Mouse (Mus musculus) midbrain, embryonic 14.5 days (tissue): ENCODE measurements at regions not wholly inside any gene's neighbourhood (a gene's known extent, or its start where the extent isn't known, plus 50 kb on each side); places are given as distances from the start of the nearest gene placed in this dataset.

Source experiments
- ATAC-seq: fragments of 200-750 bp; cut with Nextera tagmentation; 2 replicates; pipeline ENCODE4 v1.8.0; 2017; ENCODE audit warnings: moderate number of reproducible peaks, moderate library complexity; ENCODE audit not compliant: low FRiP score, low TSS enrichment
- DNase-seq: peaks from one replicate; pipeline ENCODE4 v3.0.0-alpha.2; 2015
- H3K27ac ChIP-seq: fragments of 300-500 bp; sonication (generic); replicated peaks from 2 replicates; pipeline ENCODE4 v1.5.1; 2014; ENCODE audit warnings: mild to moderate bottlenecking, low read depth, low read length, moderate library complexity
- H3K27me3 ChIP-seq: fragments of 300-500 bp; sonication (generic); 2 replicates; pipeline ENCODE4 v1.6.1; 2014; ENCODE audit warnings: low read length, control low read depth, mixed read lengths; ENCODE audit not compliant: control insufficient read depth, insufficient read depth
- H3K36me3 ChIP-seq: fragments of 300-500 bp; sonication (generic); 2 replicates; pipeline ENCODE4 v1.6.1; 2014; ENCODE audit warnings: low read length, control low read depth; ENCODE audit not compliant: control insufficient read depth, insufficient read depth
- H3K4me1 ChIP-seq: fragments of 300-500 bp; sonication (generic); 2 replicates; pipeline ENCODE4 v1.6.1; 2014; ENCODE audit warnings: mild to moderate bottlenecking, antibody characterized with exemption, low read length, control low read depth; ENCODE audit not compliant: control insufficient read depth, insufficient read depth
- H3K4me2 ChIP-seq: fragments of 300-500 bp; sonication (generic); 2 replicates; pipeline ENCODE4 v1.6.1; 2014; ENCODE audit warnings: mild to moderate bottlenecking, low read length, moderate library complexity
- H3K4me3 ChIP-seq: fragments of 300-500 bp; sonication (generic); replicated peaks from 2 replicates; pipeline ENCODE4 v1.5.1; 2014; ENCODE audit warnings: low read depth, low read length
- H3K9ac ChIP-seq: fragments of 300-500 bp; sonication (generic); replicated peaks from 2 replicates; pipeline ENCODE4 v1.6.1; 2014; ENCODE audit warnings: mild to moderate bottlenecking, low read length, moderate library complexity
- H3K9me3 ChIP-seq: fragments of 300-500 bp; sonication (generic); 2 replicates; pipeline ENCODE4 v1.6.1; 2016; ENCODE audit warnings: low read length, control low read depth, mixed read lengths; ENCODE audit not compliant: control insufficient read depth
- WGBS: fragments of 180-500 bp; shearing (Covaris S2); extraction: QIAGEN DNeasy Blood & Tissue Kit; methylation state at CpG from one replicate; pipeline ENCODE4 v1.1.7; 2014; 5-methylcytosine and 5-hydroxymethylcytosine counted together

DNA sequence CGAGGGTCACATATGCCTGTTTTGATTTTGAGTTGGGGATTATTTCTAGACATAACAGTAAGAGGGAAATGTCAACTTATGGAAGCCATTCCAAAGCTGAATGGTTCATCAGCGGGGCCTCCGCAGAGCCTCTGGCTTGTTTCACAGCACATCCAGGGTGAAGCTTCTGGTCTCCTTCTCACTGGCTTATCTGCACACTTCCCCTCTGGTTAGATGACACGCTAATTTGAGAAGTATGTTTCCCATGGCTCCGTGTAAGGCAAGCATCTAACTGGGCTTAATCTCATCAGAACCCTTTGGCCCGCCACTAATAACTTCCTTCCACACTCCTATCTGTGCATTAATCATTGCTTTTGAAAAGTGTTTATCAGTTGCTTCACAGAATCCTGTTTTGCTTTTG is 299.7 kb downstream of the Irs2 start:
- Histone ChIP-seq H3K4me1 (peaks cover 15% of the 10 kb centered on the region; the same call in 1 of the 2 replicates), H3K27ac (no peak overlapping the region), H3K4me2 (no peak overlapping the region), H3K4me3 (no peak overlapping the region), H3K9me3 (no peaks in the 10 kb centered on the region), H3K27me3 (no peaks in the 10 kb centered on the region), H3K9ac (no peak overlapping the region), H3K36me3 (no peaks in the 10 kb centered on the region)
- ATAC-seq, result no peak
- WGBS, result 76% methylated on average over 6 of the region's 6 CpGs
- no peak for DNase-seq

DNA sequence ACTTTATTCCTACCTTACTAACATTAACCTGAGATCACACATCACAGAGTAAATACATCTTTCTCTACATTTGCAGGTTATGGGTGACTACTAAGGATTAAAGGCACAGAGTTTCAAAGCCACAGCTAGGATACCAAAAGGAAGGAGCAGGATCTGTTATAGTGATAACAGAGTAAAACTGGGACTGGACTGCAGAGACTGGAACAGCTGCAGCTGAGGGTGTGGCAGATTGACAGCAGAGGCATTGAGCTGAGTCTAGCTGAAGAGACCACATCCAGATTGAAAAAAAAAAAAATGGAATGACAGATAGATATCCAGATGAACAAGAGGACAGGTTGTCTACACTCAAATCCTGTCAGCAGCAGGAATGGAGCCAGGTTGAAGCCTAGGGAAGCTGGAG is 301.1 kb downstream of the Irs2 start:
- H3K27me3 ChIP-seq, result no peaks in the 10 kb centered on the region
- no peak overlapping the region for H3K9ac ChIP-seq
- no peak overlapping the region for H3K27ac ChIP-seq
- no peaks in the 10 kb centered on the region for H3K9me3 ChIP-seq
- ATAC-seq (no peak), DNase-seq (no peak)
- H3K4me1 ChIP-seq, result peaks cover 16% of the 10 kb centered on the region
- H3K4me2 ChIP-seq, result no peak overlapping the region
- H3K36me3 ChIP-seq, result no peaks in the 10 kb centered on the region
- H3K4me3 ChIP-seq, result no peak overlapping the region

DNA sequence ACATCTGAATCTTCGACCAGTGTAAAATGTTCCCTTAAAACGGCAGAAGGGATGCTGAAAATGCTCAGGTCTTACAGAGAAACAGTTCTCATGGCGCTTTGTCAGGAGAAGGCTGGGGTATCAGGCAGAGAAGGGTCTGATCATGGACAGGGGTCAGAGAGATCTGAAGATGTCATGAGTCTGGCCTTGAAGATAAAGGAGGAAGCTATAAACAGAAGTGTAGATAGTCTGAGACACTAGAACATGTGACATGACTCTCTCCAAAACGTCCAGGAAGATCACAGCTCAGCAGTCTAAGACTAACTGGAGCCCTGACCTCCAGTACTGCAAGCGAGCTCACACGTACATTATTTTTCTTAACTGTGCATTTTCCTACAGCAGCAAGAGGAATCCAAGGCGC is 302.3 kb downstream of the Irs2 start:
- ATAC-seq, result no peak
- no peaks in the 10 kb centered on the region for H3K27me3 ChIP-seq
- H3K4me2 ChIP-seq, result no peak overlapping the region
- no peak overlapping the region for H3K27ac ChIP-seq
- H3K4me3 ChIP-seq, result no peak overlapping the region
- 72% methylated on average over 7 of the region's 7 CpGs for WGBS
- H3K36me3 ChIP-seq, result no peaks in the 10 kb centered on the region
- peaks cover 25% of the 10 kb centered on the region for H3K4me1 ChIP-seq
- no peak for DNase-seq
- H3K9me3 ChIP-seq, result no peaks in the 10 kb centered on the region
- H3K9ac ChIP-seq, result no peak overlapping the region

DNA sequence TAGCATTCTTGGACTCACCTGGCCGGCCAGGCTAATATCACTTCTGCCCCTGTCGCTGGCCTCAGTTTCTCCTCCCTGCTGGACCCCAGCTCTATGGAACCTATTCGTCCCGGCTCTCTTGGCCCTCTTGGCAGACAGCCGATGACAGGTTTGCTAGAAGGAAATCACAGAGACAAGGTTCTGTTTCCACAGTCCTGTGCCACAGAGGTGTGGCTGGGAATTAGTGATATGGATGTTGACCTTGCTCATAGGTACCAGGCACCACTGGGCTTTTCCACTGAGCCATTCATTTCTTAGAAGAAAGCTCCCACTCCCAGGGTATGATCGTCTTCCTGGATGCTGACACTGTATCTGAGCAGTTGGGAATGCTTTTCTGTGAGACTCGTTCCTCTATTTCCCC is 305.5 kb downstream of the Irs2 start:
- H3K4me1 ChIP-seq, result peaks cover 37% of the 10 kb centered on the region
- H3K27me3 ChIP-seq, result no peaks in the 10 kb centered on the region
- ATAC-seq (no peak), DNase-seq (no peak)
- no peak overlapping the region for H3K4me3 ChIP-seq
- WGBS, result 92% methylated on average over 7 of the region's 7 CpGs
- no peak overlapping the region for H3K9ac ChIP-seq
- no peak overlapping the region for H3K27ac ChIP-seq
- no peaks in the 10 kb centered on the region for H3K9me3 ChIP-seq
- no peak overlapping the region for H3K4me2 ChIP-seq
- no peaks in the 10 kb centered on the region for H3K36me3 ChIP-seq

DNA sequence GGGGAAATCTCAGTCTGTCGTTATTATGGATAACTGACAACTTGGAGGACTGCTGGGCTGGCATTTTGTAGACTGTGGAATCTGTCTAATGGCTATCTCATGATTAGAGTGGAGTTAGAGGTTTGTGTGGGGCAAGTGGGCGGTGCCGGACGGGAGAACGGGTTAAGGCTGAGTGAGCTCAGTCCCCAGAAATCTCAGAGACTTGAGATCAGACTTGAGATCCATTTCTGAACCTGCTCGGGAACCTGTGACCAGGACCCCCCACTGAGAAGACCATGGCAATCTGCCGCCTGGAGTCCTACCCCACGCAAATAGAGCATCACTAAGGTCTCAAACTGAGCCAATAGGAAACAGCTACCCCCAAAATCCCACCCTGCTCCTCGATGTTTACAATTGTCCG is 306.0 kb downstream of the Irs2 start:
- Histone ChIP-seq H3K9ac (no peak overlapping the region), H3K4me3 (no peak overlapping the region), H3K27ac (0 out of 2 replicates have a peak overlapping the region, but pooled peaks have one; percentile 20), H3K4me1 (peaks cover 37% of the 10 kb centered on the region), H3K27me3 (no peaks in the 10 kb centered on the region), H3K36me3 (no peaks in the 10 kb centered on the region), H3K4me2 (peak overlapping the region; percentile 22), H3K9me3 (no peaks in the 10 kb centered on the region)
- DNase-seq (no peak), ATAC-seq (0 out of 2 replicates have a peak, but pooled peaks have one; percentile 11)
- WGBS, result 36% methylated on average over 10 of the region's 10 CpGs

DNA sequence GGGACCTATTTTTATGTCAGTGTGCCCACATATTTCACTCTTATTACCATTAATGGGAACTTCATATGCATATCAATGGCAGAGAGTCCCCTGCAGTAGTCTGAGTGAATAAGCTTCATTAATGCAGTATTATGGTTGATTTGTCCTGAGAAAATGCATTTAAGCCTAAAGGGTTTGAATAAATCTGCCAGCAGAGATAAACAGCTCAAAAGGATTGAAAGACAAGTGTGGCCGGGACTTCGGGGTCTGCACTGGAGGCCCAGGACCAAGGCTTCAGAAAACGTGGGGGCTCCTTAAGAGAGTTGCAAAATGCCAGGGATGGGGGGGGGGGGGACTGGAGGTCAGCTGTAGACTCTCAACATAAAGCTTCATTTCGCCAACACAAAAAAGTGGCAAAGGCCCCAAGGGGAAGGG is 306.6 kb downstream of the Irs2 start:
- Histone ChIP-seq H3K27ac (peak overlapping the region; percentile 52; the same call in 1 of the 2 replicates), H3K27me3 (no peaks in the 10 kb centered on the region), H3K9ac (no peak overlapping the region), H3K36me3 (no peaks in the 10 kb centered on the region), H3K4me2 (peak overlapping the region; percentile 22), H3K9me3 (no peaks in the 10 kb centered on the region), H3K4me1 (peaks cover 37% of the 10 kb centered on the region), H3K4me3 (no peak overlapping the region)
- peak; percentile 56 for DNase-seq
- peak; percentile 46; the same call in 1 of the 2 replicates for ATAC-seq
- 8% methylated on average over 4 of the region's 4 CpGs for WGBS

DNA sequence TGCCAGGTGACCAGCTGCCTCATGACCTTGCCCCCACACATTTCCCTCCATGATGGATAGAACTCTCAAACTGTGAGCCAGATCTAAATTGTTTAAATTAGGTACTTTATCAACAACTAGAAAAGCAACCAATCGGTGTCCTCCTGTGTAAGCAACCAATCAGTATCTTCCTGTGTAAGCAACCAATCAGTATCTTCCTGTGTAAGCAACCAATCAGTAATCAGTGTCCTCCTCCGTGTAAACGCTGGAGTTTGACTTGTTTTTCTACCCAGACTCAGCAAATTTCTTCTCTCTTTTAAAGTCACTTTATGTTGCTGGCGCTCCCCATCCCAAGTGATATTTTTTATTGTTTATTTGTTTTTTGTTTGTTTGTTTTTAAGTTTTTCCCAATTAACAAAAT is 307.0 kb downstream of the Irs2 start:
- Histone ChIP-seq H3K4me2 (no peak overlapping the region), H3K27me3 (no peaks in the 10 kb centered on the region), H3K9ac (no peak overlapping the region), H3K4me3 (no peak overlapping the region), H3K4me1 (peaks cover 37% of the 10 kb centered on the region), H3K9me3 (no peaks in the 10 kb centered on the region), H3K36me3 (no peaks in the 10 kb centered on the region), H3K27ac (no peak overlapping the region)
- DNase-seq (no peak), ATAC-seq (no peak)
- 68% methylated on average over 4 of the region's 4 CpGs for WGBS

DNA sequence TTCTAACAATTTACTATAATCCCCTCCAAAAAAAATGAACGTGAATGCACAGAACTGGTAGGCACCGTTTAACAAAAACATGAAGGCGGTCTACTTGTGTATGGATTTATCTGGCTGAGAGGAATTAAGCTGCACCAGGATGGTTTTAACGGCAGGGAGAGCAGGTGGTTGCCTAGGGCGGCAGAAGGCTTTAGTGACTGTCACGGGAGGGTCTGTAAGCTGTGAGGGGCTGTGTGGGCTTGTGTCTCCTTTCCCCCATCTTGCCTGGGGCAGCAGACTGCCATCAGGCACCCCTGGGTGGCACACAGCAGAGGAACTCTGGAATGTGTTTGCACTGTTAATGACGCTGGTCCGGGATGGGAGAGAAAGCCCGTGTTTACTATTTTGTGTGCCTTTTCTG is 308.6 kb downstream of the Irs2 start:
- Histone ChIP-seq H3K4me2 (no peak overlapping the region), H3K4me3 (no peak overlapping the region), H3K27ac (peak overlapping the region; percentile 57), H3K27me3 (no peaks in the 10 kb centered on the region), H3K36me3 (no peaks in the 10 kb centered on the region), H3K9ac (no peak overlapping the region), H3K9me3 (no peaks in the 10 kb centered on the region), H3K4me1 (peaks cover 33% of the 10 kb centered on the region)
- peak; percentile 44; the same call in 1 of the 2 replicates for ATAC-seq
- 19% methylated on average over 9 of the region's 9 CpGs for WGBS
- DNase-seq, result peak; percentile 67

DNA sequence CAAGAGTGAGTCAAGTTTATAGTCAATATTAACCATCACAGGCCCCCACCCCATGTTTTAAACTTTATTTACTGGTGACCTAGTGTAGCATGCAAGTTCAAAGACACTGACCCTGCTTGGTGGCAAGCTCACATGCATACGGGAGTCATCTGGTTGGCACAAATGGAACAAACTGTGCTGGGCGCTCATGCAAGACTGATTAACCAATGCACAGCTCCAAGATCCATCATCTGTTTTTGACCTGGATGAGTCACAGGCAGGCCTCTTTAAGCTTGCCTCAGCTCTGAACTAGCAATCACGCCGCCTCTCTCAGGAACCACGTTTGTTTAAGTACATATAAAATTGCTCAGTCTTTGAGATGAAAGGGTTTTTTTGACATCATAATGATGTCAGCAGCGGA is 313.1 kb downstream of the Irs2 start:
- 0 out of 2 replicates have a peak, but pooled peaks cover 8% of the 10 kb centered on the region for H3K4me1 ChIP-seq
- no peak overlapping the region for H3K4me2 ChIP-seq
- H3K4me3 ChIP-seq, result no peak overlapping the region
- H3K27me3 ChIP-seq, result no peaks in the 10 kb centered on the region
- ATAC-seq (no peak), DNase-seq (no peak)
- no peaks in the 10 kb centered on the region for H3K9me3 ChIP-seq
- 84% methylated on average over 6 of the region's 6 CpGs for WGBS
- H3K9ac ChIP-seq, result no peak overlapping the region
- no peak overlapping the region for H3K27ac ChIP-seq
- no peaks in the 10 kb centered on the region for H3K36me3 ChIP-seq
